Mouse (Mus musculus) neural tube, embryonic 14.5 days (tissue): Measurements from ENCODE around the gene Lrrc28. TPM values are rescaled to one million over a fixed set of nuclear protein-coding genes. Genes with fewer than 3 reads are reported as not detected.

ENCODE experiments used
- ATAC-seq: fragments of 200-750 bp; cut with Nextera tagmentation; 2 replicates; pipeline ENCODE4 v1.8.0; 2017; ENCODE audit warnings: low read depth, mild to moderate bottlenecking, moderate TSS enrichment, moderate library complexity
- H3K27ac ChIP-seq: fragments of 300-500 bp; sonication (generic); 2 replicates; pipeline ENCODE4 v1.5.1; 2014; ENCODE audit warnings: low read depth, mild to moderate bottlenecking, control low read depth, low read length, moderate library complexity, mixed read lengths
- H3K27me3 ChIP-seq: fragments of 300-500 bp; sonication (generic); 2 replicates; pipeline ENCODE4 v1.6.1; 2014; ENCODE audit warnings: low read length; ENCODE audit not compliant: control insufficient read depth, insufficient read depth
- H3K36me3 ChIP-seq: fragments of 300-500 bp; sonication (generic); 2 replicates; pipeline ENCODE4 v1.6.1; 2014; ENCODE audit warnings: low read length, mixed read lengths; ENCODE audit not compliant: control insufficient read depth, insufficient read depth
- H3K4me1 ChIP-seq: fragments of 300-500 bp; sonication (generic); 2 replicates; pipeline ENCODE4 v1.6.1; 2014; ENCODE audit warnings: low read length; ENCODE audit not compliant: control insufficient read depth, insufficient read depth
- H3K4me2 ChIP-seq: fragments of 300-500 bp; sonication (generic); 2 replicates; pipeline ENCODE4 v1.6.1; 2014; ENCODE audit warnings: mild to moderate bottlenecking, low read depth, low read length, control low read depth
- H3K4me3 ChIP-seq: fragments of 300-500 bp; sonication (generic); 2 replicates; pipeline ENCODE4 v1.5.1; 2014; ENCODE audit warnings: low read depth, low read length, control low read depth, mixed read lengths
- H3K9ac ChIP-seq: fragments of 300-500 bp; sonication (generic); replicated peaks from 2 replicates; pipeline ENCODE4 v1.6.1; 2014; ENCODE audit warnings: low read depth, mild to moderate bottlenecking, control low read depth, low read length, mixed read lengths
- H3K9me3 ChIP-seq: fragments of 300-500 bp; sonication (generic); 2 replicates; pipeline ENCODE4 v1.6.1; 2016; ENCODE audit warnings: low read length; ENCODE audit not compliant: control insufficient read depth
- WGBS: fragments of 180-500 bp; shearing (Covaris S2); extraction: QIAGEN DNeasy Blood & Tissue Kit; methylation state at CpG from one replicate; pipeline ENCODE4 v1.1.7; 2014; 5-methylcytosine and 5-hydroxymethylcytosine counted together
- polyA plus RNA-seq: library from polyadenylated mRNA; unstranded; fragments of >200 nt; fragmentation: Nextera tagmentation; extraction: Ambion mirVana; gene quantifications from 2 replicates; pipeline ENCODE4 v1.2.1, GENCODE M21; 2014

Gene Lrrc28
- polyA plus RNA-seq, 1 experiment from 2014 or later = 29.1 TPM

DNA sequence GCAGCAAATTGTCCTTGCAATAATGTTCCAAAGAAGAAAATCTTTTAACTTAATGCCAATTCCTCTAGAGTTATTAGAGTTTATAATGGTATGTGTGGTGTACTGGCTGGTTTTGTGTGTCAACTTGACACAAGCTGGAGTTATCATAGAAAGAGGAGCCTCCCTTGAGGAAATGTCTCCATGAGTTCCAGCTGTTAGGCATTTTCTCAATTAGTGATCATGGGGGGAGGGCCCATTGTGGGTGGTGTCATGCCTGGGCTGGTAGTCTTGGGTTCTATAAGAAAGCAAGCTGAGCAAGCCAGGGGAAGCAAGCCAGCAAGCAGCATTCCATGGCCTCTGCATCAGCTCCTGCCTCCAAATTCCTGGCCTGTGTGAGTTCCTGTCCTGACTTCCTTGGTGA lies 100.5 kb downstream of the Lrrc28 start:
- no peaks in the 10 kb centered on the region for H3K9me3 ChIP-seq
- no peak for ATAC-seq

GRCm38 (mm10) chr7:67543641-67544040 lies 101.4 kb downstream of the Lrrc28 start:
- H3K4me3 ChIP-seq = no peak overlapping the region
- H3K9ac ChIP-seq = no peak overlapping the region
- H3K27me3 ChIP-seq = no peaks in the 10 kb centered on the region
- no peak overlapping the region for H3K27ac ChIP-seq
- H3K4me1 ChIP-seq = no peaks in the 10 kb centered on the region
- H3K36me3 ChIP-seq = no peaks in the 10 kb centered on the region
- ATAC-seq = no peak
- no peak overlapping the region for H3K4me2 ChIP-seq
- H3K9me3 ChIP-seq = no peaks in the 10 kb centered on the region
- 80% methylated on average over 6 of the region's 6 CpGs for WGBS

More for the DNA sequence above, 100.5 kb downstream of the Lrrc28 start:
- Histone ChIP-seq H3K9ac (no peak overlapping the region), H3K27me3 (no peaks in the 10 kb centered on the region), H3K27ac (no peak overlapping the region), H3K4me1 (no peaks in the 10 kb centered on the region), H3K36me3 (no peaks in the 10 kb centered on the region), H3K4me2 (no peak overlapping the region), H3K4me3 (no peak overlapping the region)

GRCm38 (mm10) chr7:67536588-67537372 lies 108.3 kb downstream of the Lrrc28 start:
- Histone ChIP-seq H3K4me2 (no peak overlapping the region), H3K4me1 (no peaks in the 10 kb centered on the region), H3K4me3 (no peak overlapping the region), H3K9me3 (no peaks in the 10 kb centered on the region), H3K9ac (no peak overlapping the region), H3K36me3 (no peaks in the 10 kb centered on the region), H3K27ac (no peak overlapping the region), H3K27me3 (no peaks in the 10 kb centered on the region)
- WGBS = 88% methylated on average over 11 of the region's 11 CpGs
- no peak for ATAC-seq

- 88% methylated on average over 4 of the region's 4 CpGs for WGBS
- Histone ChIP-seq H3K27ac (no peak overlapping the region), H3K4me2 (no peak overlapping the region), H3K9me3 (no peaks in the 10 kb centered on the region), H3K9ac (no peak overlapping the region), H3K4me1 (no peaks in the 10 kb centered on the region), H3K36me3 (no peaks in the 10 kb centered on the region), H3K27me3 (no peaks in the 10 kb centered on the region), H3K4me3 (no peak overlapping the region)
- no peak for ATAC-seq
Observed at GRCm38 (mm10) chr7:67535941-67536340, 109.1 kb downstream of the Lrrc28 start.

GRCm38 (mm10) chr7:67530981-67531380 lies 114.1 kb downstream of the Lrrc28 start:
- no peak for ATAC-seq
- Histone ChIP-seq H3K27ac (no peak overlapping the region), H3K9ac (no peak overlapping the region), H3K9me3 (no peaks in the 10 kb centered on the region), H3K27me3 (no peaks in the 10 kb centered on the region), H3K4me3 (no peak overlapping the region), H3K36me3 (no peaks in the 10 kb centered on the region), H3K4me2 (no peak overlapping the region), H3K4me1 (no peaks in the 10 kb centered on the region)
- WGBS = 60% methylated on average over 2 of the region's 2 CpGs

GRCm38 (mm10) chr7:67529381-67529780 lies 115.7 kb downstream of the Lrrc28 start:
- whole genome bisulfite sequencing = 80% methylated on average over 6 of the region's 6 CpGs
- Histone ChIP-seq H3K9ac (no peak overlapping the region), H3K4me2 (no peak overlapping the region), H3K27ac (no peak overlapping the region), H3K4me1 (no peaks in the 10 kb centered on the region), H3K27me3 (no peaks in the 10 kb centered on the region), H3K4me3 (no peak overlapping the region), H3K9me3 (no peaks in the 10 kb centered on the region), H3K36me3 (no peaks in the 10 kb centered on the region)
- ATAC-seq = no peak

DNA sequence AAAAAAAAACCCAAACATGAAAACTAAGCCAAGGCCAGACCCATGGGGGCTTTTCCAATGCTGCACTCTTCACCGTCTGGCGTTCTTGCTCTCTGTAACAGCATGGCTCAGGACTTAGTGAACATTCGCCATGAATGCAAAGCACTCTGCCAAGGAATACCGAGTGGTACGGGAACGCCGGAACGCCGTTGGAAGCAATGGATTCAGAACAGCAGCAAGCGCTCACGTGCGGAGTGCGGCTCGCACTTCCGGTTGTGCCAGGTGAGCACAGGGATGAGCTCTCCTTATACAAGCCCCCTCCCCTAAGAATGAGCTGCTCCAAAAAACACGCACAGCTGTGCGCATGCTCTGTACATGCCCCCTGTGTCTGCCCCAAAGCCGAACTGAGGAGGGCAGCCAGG lies 116.2 kb downstream of the Lrrc28 start:
- no peak overlapping the region; the same call in 1 of the 2 replicates for H3K27ac ChIP-seq
- no peak overlapping the region for H3K4me2 ChIP-seq
- 89% methylated on average over 18 of the region's 18 CpGs for WGBS
- H3K36me3 ChIP-seq = no peaks in the 10 kb centered on the region
- H3K9me3 ChIP-seq = no peaks in the 10 kb centered on the region
- H3K4me3 ChIP-seq = no peak overlapping the region
- H3K4me1 ChIP-seq = no peaks in the 10 kb centered on the region
- no peaks in the 10 kb centered on the region for H3K27me3 ChIP-seq
- ATAC-seq = no peak
- no peak overlapping the region for H3K9ac ChIP-seq

GRCm38 (mm10) chr7:67528063-67528811 lies 116.8 kb downstream of the Lrrc28 start:
- no peak overlapping the region for H3K4me2 ChIP-seq
- ATAC-seq = no peak; the same call in 1 of the 2 replicates
- no peaks in the 10 kb centered on the region for H3K27me3 ChIP-seq
- H3K4me1 ChIP-seq = no peaks in the 10 kb centered on the region
- H3K36me3 ChIP-seq = no peaks in the 10 kb centered on the region
- H3K9me3 ChIP-seq = no peaks in the 10 kb centered on the region
- no peak overlapping the region; the same call in 1 of the 2 replicates for H3K27ac ChIP-seq
- H3K9ac ChIP-seq = no peak overlapping the region
- H3K4me3 ChIP-seq = no peak overlapping the region
- 80% methylated on average over 10 of the region's 10 CpGs for WGBS

DNA sequence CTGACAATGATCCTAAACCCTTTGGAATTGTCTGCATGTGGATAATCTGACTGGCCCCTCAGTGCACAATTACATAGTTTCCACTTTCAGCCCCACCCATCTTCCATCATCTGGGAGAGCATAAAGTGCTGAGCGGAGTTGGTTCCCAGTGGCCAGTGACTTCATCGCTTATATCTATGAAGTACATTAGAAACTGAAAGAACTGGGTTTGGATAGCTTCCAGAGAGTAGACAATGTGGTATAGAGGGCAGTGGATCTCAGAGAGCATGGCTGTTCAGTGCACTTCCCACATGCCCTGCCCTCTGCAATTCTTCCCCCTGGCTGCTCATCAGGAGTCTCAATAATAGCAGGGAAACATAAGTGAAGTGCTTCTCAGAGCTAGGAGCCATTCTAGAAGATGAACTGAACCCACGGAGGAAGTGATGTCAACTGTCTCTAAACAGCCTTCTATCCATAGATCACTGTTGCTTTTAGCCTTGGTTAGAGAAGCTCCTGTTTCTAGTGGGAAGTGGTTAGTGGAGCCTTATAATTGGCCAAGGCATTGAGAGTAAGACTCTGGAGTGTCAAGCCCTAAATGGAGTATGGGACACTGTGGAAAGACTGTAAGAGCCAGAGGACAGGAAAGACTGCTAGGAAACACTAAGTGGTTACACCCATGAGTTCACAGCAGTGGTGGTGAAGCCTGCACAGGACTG lies 119.0 kb downstream of the Lrrc28 start:
- Histone ChIP-seq H3K9me3 (no peaks in the 10 kb centered on the region), H3K36me3 (no peaks in the 10 kb centered on the region), H3K4me1 (no peaks in the 10 kb centered on the region), H3K27ac (no peak overlapping the region), H3K4me3 (no peak overlapping the region), H3K27me3 (no peaks in the 10 kb centered on the region), H3K4me2 (no peak overlapping the region), H3K9ac (no peak overlapping the region)
- WGBS = 91% methylated on average over 3 of the region's 3 CpGs
- no peak for ATAC-seq
